Mouse (Mus musculus) megakaryocyte, embryonic 14.5 days (primary cell): Measurements from ENCODE around the gene Prr7. TPM values are rescaled to one million over a fixed set of nuclear protein-coding genes. Genes with fewer than 3 reads are reported as not detected.

ENCODE experiments used
- H3K27me3 ChIP-seq: replicated peaks from 2 replicates; pipeline ENCODE3; 2012; ENCODE audit warnings: inconsistent platforms
- H3K36me3 ChIP-seq: replicated peaks from 2 replicates; pipeline ENCODE3; 2012; ENCODE audit warnings: low read length, inconsistent platforms, mixed read lengths
- H3K4me1 ChIP-seq: 2 replicates; pipeline ENCODE4 v1.6.1; 2012; ENCODE audit warnings: inconsistent platforms
- H3K4me3 ChIP-seq: replicated peaks from 2 replicates; pipeline ENCODE3; 2012; ENCODE audit warnings: moderate library complexity, mild to moderate bottlenecking, inconsistent platforms
- H3K9me3 ChIP-seq: 2 replicates; pipeline ENCODE4 v1.6.1; 2012; ENCODE audit warnings: inconsistent platforms
- FLI1 ChIP-seq: IDR thresholded peaks from 2 replicates; pipeline ENCODE4 v1.6.1; 2012; ENCODE audit warnings: low read length, inconsistent platforms, mixed read lengths
- GATA1 ChIP-seq: IDR thresholded peaks from 3 replicates; pipeline ENCODE4 v1.6.1; 2012; ENCODE audit warnings: mixed read lengths, low read length, inconsistent platforms, borderline replicate concordance
- polyA plus RNA-seq: library from polyadenylated mRNA; stranded (reverse); fragments of >175 nt; gene quantifications from 2 replicates; pipeline ENCODE4 v1.2.3, GENCODE M21; 2012; ENCODE audit warnings: low replicate concordance; ENCODE audit not compliant: insufficient read depth

Prr7 gene
- polyA plus RNA-seq, 1 experiment = 5.3 TPM

- Histone ChIP-seq H3K27me3 (no peaks in the 10 kb centered on the region), H3K36me3 (peaks cover 55% of the 10 kb centered on the region), H3K9me3 (no peaks in the 10 kb centered on the region), H3K4me1 (peaks cover 79% of the 10 kb centered on the region), H3K4me3 (peak overlapping the region; percentile 96)
- TF ChIP-seq GATA1 (no peak), FLI1 (no peak)
These were observed 15.9 kb upstream of the Prr7 start for GRCm38 (mm10) chr13:55448131-55448530.

GRCm38 (mm10) chr13:55449205-55449604 lies 14.9 kb upstream of the Prr7 start:
- Histone ChIP-seq H3K27me3 (no peaks in the 10 kb centered on the region), H3K9me3 (no peaks in the 10 kb centered on the region), H3K36me3 (peaks cover 66% of the 10 kb centered on the region), H3K4me1 (peaks cover 72% of the 10 kb centered on the region), H3K4me3 (peak overlapping the region; percentile 21)
- no peak for TF ChIP-seq GATA1
- no peak for TF ChIP-seq FLI1

- peak overlapping the region; percentile 21 for H3K4me3 ChIP-seq
- no peaks in the 10 kb centered on the region for H3K9me3 ChIP-seq
- peaks cover 72% of the 10 kb centered on the region for H3K36me3 ChIP-seq
- peaks cover 70% of the 10 kb centered on the region for H3K4me1 ChIP-seq
- TF ChIP-seq FLI1 (no peak), GATA1 (no peak)
- H3K27me3 ChIP-seq = no peaks in the 10 kb centered on the region
These were observed 14.2 kb upstream of the Prr7 start for GRCm38 (mm10) chr13:55449679-55450441.

- TF ChIP-seq GATA1 = no peak
- no peak for TF ChIP-seq FLI1
- Histone ChIP-seq H3K36me3 (peaks cover 79% of the 10 kb centered on the region), H3K4me1 (peaks cover 70% of the 10 kb centered on the region), H3K4me3 (no peak overlapping the region), H3K27me3 (no peaks in the 10 kb centered on the region), H3K9me3 (no peaks in the 10 kb centered on the region)
These were observed 13.5 kb upstream of the Prr7 start for GRCm38 (mm10) chr13:55450511-55450980.

- no peak for TF ChIP-seq GATA1
- TF ChIP-seq FLI1 = no peak
- Histone ChIP-seq H3K4me1 (peaks cover 65% of the 10 kb centered on the region), H3K9me3 (no peaks in the 10 kb centered on the region), H3K27me3 (no peaks in the 10 kb centered on the region), H3K4me3 (no peak overlapping the region), H3K36me3 (peaks cover 87% of the 10 kb centered on the region)
These were observed 12.8 kb upstream of the Prr7 start for GRCm38 (mm10) chr13:55451296-55451695.

GRCm38 (mm10) chr13:55451785-55452549 lies 12.1 kb upstream of the Prr7 start:
- H3K9me3 ChIP-seq = no peaks in the 10 kb centered on the region

GRCm38 (mm10) chr13:55462965-55463364 lies 1.1 kb upstream of the Prr7 start:
- Histone ChIP-seq H3K36me3 (peaks cover 55% of the 10 kb centered on the region), H3K4me3 (no peak overlapping the region), H3K4me1 (peaks cover 53% of the 10 kb centered on the region), H3K27me3 (peaks cover 41% of the 10 kb centered on the region), H3K9me3 (no peaks in the 10 kb centered on the region)
- no peak for TF ChIP-seq GATA1
- TF ChIP-seq FLI1 = no peak

More at GRCm38 (mm10) chr13:55451785-55452549, 12.1 kb upstream of the Prr7 start:
- H3K4me1 ChIP-seq = peaks cover 61% of the 10 kb centered on the region
- peaks cover 93% of the 10 kb centered on the region for H3K36me3 ChIP-seq
- H3K27me3 ChIP-seq = no peaks in the 10 kb centered on the region
- H3K4me3 ChIP-seq = peak overlapping the region; percentile 62
- TF ChIP-seq GATA1 (no peak), FLI1 (no peak)

- Histone ChIP-seq H3K9me3 (no peaks in the 10 kb centered on the region), H3K27me3 (peaks cover 47% of the 10 kb centered on the region), H3K36me3 (peaks cover 49% of the 10 kb centered on the region), H3K4me1 (peaks cover 57% of the 10 kb centered on the region), H3K4me3 (peak overlapping the region; percentile 92)
- TF ChIP-seq FLI1 (no peak), GATA1 (no peak)
These were observed 554 bp upstream of the Prr7 start for GRCm38 (mm10) chr13:55463399-55464026.

- peak overlapping the region; percentile 92 for H3K4me3 ChIP-seq
- no peaks in the 10 kb centered on the region for H3K9me3 ChIP-seq
- H3K27me3 ChIP-seq = peaks cover 63% of the 10 kb centered on the region
- H3K4me1 ChIP-seq = peaks cover 67% of the 10 kb centered on the region
- H3K36me3 ChIP-seq = peaks cover 33% of the 10 kb centered on the region
- TF ChIP-seq FLI1 = no peak
- TF ChIP-seq GATA1 = no peak
These were observed 1.1 kb downstream of the Prr7 start for GRCm38 (mm10) chr13:55465184-55465583.
